Mouse (Mus musculus) liver, embryonic 11.5 days (tissue): ENCODE measurements around the gene Tmem9b. TPM values are rescaled to one million over a fixed set of nuclear protein-coding genes. Genes with fewer than 3 reads are reported as not detected.

Experiments used
- ATAC-seq: fragments of 200-750 bp; cut with Nextera tagmentation; replicated peaks from 2 replicates; pipeline ENCODE4 v1.8.0; 2017; ENCODE audit warnings: moderate number of reproducible peaks, mild to moderate bottlenecking, moderate TSS enrichment, moderate library complexity; ENCODE audit not compliant: low FRiP score
- DNase-seq: peaks from one replicate; pipeline ENCODE4 v3.0.0-alpha.2; 2017; ENCODE audit warnings: low spot score
- H3K27ac ChIP-seq: fragments of 300-500 bp; sonication (generic); 2 replicates; pipeline ENCODE4 v1.5.1; 2014; ENCODE audit warnings: mild to moderate bottlenecking, low read depth, low read length, control low read depth
- H3K27me3 ChIP-seq: fragments of 300-500 bp; sonication (generic); replicated peaks from 2 replicates; pipeline ENCODE4 v1.6.1; 2014; ENCODE audit warnings: low read length, mixed read lengths; ENCODE audit not compliant: control insufficient read depth, insufficient read depth
- H3K36me3 ChIP-seq: fragments of 300-500 bp; sonication (generic); 2 replicates; pipeline ENCODE4 v1.6.1; 2014; ENCODE audit warnings: mild to moderate bottlenecking, low read length, moderate library complexity, mixed read lengths; ENCODE audit not compliant: control insufficient read depth, insufficient read depth
- H3K4me1 ChIP-seq: fragments of 300-500 bp; sonication (generic); replicated peaks from 2 replicates; pipeline ENCODE4 v1.6.1; 2014; ENCODE audit warnings: low read length, mixed read lengths; ENCODE audit not compliant: control insufficient read depth, insufficient read depth
- H3K4me2 ChIP-seq: fragments of 300-500 bp; sonication (generic); 2 replicates; pipeline ENCODE4 v1.6.1; 2014; ENCODE audit warnings: mild to moderate bottlenecking, control low read depth, moderate library complexity
- H3K4me3 ChIP-seq: fragments of 300-500 bp; sonication (generic); 2 replicates; pipeline ENCODE4 v1.5.1; 2014; ENCODE audit warnings: low read depth, low read length, control low read depth
- H3K9ac ChIP-seq: fragments of 300-500 bp; sonication (generic); 2 replicates; pipeline ENCODE4 v1.6.1; 2014; ENCODE audit warnings: low read depth, low read length, control low read depth
- H3K9me3 ChIP-seq: fragments of 300-500 bp; sonication (generic); 2 replicates; pipeline ENCODE4 v1.6.1; 2016; ENCODE audit warnings: low read length, inconsistent platforms, mixed read lengths; ENCODE audit not compliant: control insufficient read depth
- WGBS: fragments of 180-500 bp; shearing (Covaris S2); extraction: QIAGEN DNeasy Blood & Tissue Kit; methylation state at CpG from one replicate; pipeline ENCODE4 v1.1.7; 2014; 5-methylcytosine and 5-hydroxymethylcytosine counted together
- polyA plus RNA-seq: library from polyadenylated mRNA; unstranded; fragments of >200 nt; fragmentation: Nextera tagmentation; extraction: Ambion mirVana; gene quantifications from 2 replicates; pipeline ENCODE4 v1.2.1, GENCODE M21; 2014

The Tmem9b gene
- polyA plus RNA-seq, 1 experiment from 2014 or later = 51.0 TPM

- Histone ChIP-seq H3K4me1 (peaks cover 3% of the 10 kb centered on the region), H3K4me2 (peak within 1 kb of the TSS; percentile 73), H3K9ac (peak within 1 kb of the TSS; percentile 81), H3K36me3 (no peaks in the 10 kb centered on the region; the same call in 1 of the 2 replicates), H3K9me3 (no peaks in the 10 kb centered on the region), H3K27ac (peak within 1 kb of the TSS; percentile 69), H3K4me3 (peak within 1 kb of the TSS; percentile 73), H3K27me3 (no peaks in the 10 kb centered on the region)
- ATAC-seq = peak; percentile 93
- peak; percentile 98 for DNase-seq
- under 1% methylated on average over 61 of the region's 61 CpGs for WGBS
Measured at GRCm38 (mm10) chr7:109703190-109704015, 49.3 kb downstream of the Tmem9b start, which contains the start of the genes St5 and Akip1. TSS of gene St5 (minus strand) at chr7:109703605. TSS of gene Akip1 (plus strand) at chr7:109703690.

- no peak overlapping the region for H3K4me3 ChIP-seq
- ATAC-seq (no peak), DNase-seq (no peak)
- 54% methylated on average over 4 of the region's 4 CpGs for WGBS
- no peaks in the 10 kb centered on the region for H3K27me3 ChIP-seq
- H3K4me2 ChIP-seq = peak overlapping the region; percentile 73
- no peak overlapping the region for H3K27ac ChIP-seq
- H3K4me1 ChIP-seq = peaks cover 3% of the 10 kb centered on the region
- H3K9me3 ChIP-seq = no peaks in the 10 kb centered on the region
- H3K9ac ChIP-seq = peak overlapping the region; percentile 60; the same call in 1 of the 2 replicates
- no peaks in the 10 kb centered on the region; the same call in 1 of the 2 replicates for H3K36me3 ChIP-seq
Measured at GRCm38 (mm10) chr7:109702721-109703120, 50.0 kb downstream of the Tmem9b start.

GRCm38 (mm10) chr7:109700213-109700612 lies 52.5 kb downstream of the Tmem9b start:
- Histone ChIP-seq H3K4me3 (no peak overlapping the region), H3K9ac (no peak overlapping the region), H3K4me1 (peaks cover 3% of the 10 kb centered on the region), H3K27ac (no peak overlapping the region), H3K36me3 (no peaks in the 10 kb centered on the region), H3K27me3 (no peaks in the 10 kb centered on the region), H3K9me3 (no peaks in the 10 kb centered on the region), H3K4me2 (no peak overlapping the region)
- ATAC-seq = no peak
- DNase-seq = no peak

GRCm38 (mm10) chr7:109695339-109695726 lies 57.3 kb downstream of the Tmem9b start:
- DNase-seq (no peak), ATAC-seq (no peak)
- Histone ChIP-seq H3K9me3 (no peaks in the 10 kb centered on the region), H3K36me3 (no peaks in the 10 kb centered on the region), H3K9ac (no peak overlapping the region), H3K4me2 (no peak overlapping the region), H3K4me1 (peaks cover 2% of the 10 kb centered on the region; the same call in 1 of the 2 replicates), H3K27me3 (no peaks in the 10 kb centered on the region), H3K4me3 (no peak overlapping the region), H3K27ac (no peak overlapping the region)
- 90% methylated on average over 10 of the region's 10 CpGs for WGBS

GRCm38 (mm10) chr7:109694576-109695338 lies 57.9 kb downstream of the Tmem9b start:
- WGBS = 76% methylated on average over 13 of the region's 13 CpGs
- H3K4me1 ChIP-seq = peaks cover 2% of the 10 kb centered on the region; the same call in 1 of the 2 replicates
- no peak overlapping the region for H3K9ac ChIP-seq
- H3K36me3 ChIP-seq = no peaks in the 10 kb centered on the region
- no peaks in the 10 kb centered on the region for H3K27me3 ChIP-seq
- no peak overlapping the region for H3K4me3 ChIP-seq
- no peak overlapping the region for H3K4me2 ChIP-seq
- no peaks in the 10 kb centered on the region for H3K9me3 ChIP-seq
- no peak for ATAC-seq
- no peak for DNase-seq
- no peak overlapping the region for H3K27ac ChIP-seq

- no peak for DNase-seq
- WGBS = 77% methylated on average over 5 of the region's 5 CpGs
Measured at GRCm38 (mm10) chr7:109690961-109691360, 61.7 kb downstream of the Tmem9b start.

GRCm38 (mm10) chr7:109690101-109690500 lies 62.6 kb downstream of the Tmem9b start:
- H3K9ac ChIP-seq = no peak overlapping the region
- H3K27me3 ChIP-seq = no peaks in the 10 kb centered on the region
- H3K36me3 ChIP-seq = no peaks in the 10 kb centered on the region
- no peaks in the 10 kb centered on the region for H3K9me3 ChIP-seq
- ATAC-seq (no peak), DNase-seq (no peak)
- H3K4me3 ChIP-seq = no peak overlapping the region
- 85% methylated on average over 3 of the region's 3 CpGs for WGBS
- H3K27ac ChIP-seq = no peak overlapping the region
- H3K4me1 ChIP-seq = 0 out of 2 replicates have a peak, but pooled peaks cover 2% of the 10 kb centered on the region
- no peak overlapping the region for H3K4me2 ChIP-seq

More at GRCm38 (mm10) chr7:109690961-109691360, 61.7 kb downstream of the Tmem9b start:
- Histone ChIP-seq H3K4me2 (no peak overlapping the region), H3K27ac (no peak overlapping the region), H3K36me3 (no peaks in the 10 kb centered on the region), H3K4me3 (no peak overlapping the region), H3K9ac (no peak overlapping the region), H3K27me3 (no peaks in the 10 kb centered on the region), H3K9me3 (no peaks in the 10 kb centered on the region), H3K4me1 (0 out of 2 replicates have a peak, but pooled peaks cover 2% of the 10 kb centered on the region)
- ATAC-seq = no peak

- Histone ChIP-seq H3K9ac (no peak overlapping the region), H3K36me3 (no peaks in the 10 kb centered on the region), H3K27ac (no peak overlapping the region), H3K4me3 (no peak overlapping the region), H3K27me3 (no peaks in the 10 kb centered on the region), H3K9me3 (no peaks in the 10 kb centered on the region), H3K4me1 (no peaks in the 10 kb centered on the region), H3K4me2 (no peak overlapping the region)
- 58% methylated on average over 9 of the region's 9 CpGs for WGBS
- ATAC-seq (no peak), DNase-seq (no peak)
Measured at GRCm38 (mm10) chr7:109686585-109687128, 66.0 kb downstream of the Tmem9b start.
